Mouse (Mus musculus): Measurements from ENCODE around the gene Reg3b. TPM values are rescaled to one million over a fixed set of nuclear protein-coding genes. Genes with fewer than 3 reads are reported as not detected.
"Not testable (repeated sequence)": the region's sequence is repeated elsewhere in the genome, so short reads cannot be mapped to it uniquely, and the experiment has no call there.

The Reg3b gene
- polyA plus RNA-seq, 1 experiment from 2014 or later, result not detected

DNA sequence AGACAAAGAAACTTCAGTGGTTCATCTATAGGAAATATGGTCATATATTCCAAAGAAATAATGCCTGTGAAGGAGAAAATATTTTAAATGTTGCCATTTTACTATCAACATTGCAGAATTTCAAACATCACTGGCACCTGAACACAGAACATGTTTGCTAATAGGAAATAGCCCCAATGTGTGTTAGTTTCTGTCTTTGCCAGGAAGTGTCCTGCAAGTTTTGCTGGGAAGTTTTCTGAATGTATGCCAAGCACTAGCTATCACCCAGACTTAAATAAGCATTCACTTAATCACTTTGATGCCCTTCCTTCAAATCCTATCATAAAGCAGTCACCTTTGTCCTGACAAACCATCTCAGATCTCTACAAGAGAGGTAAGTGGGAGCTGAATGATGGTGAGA lies 10.0 kb downstream of the Reg3b start, which contains the start of gene Reg3a:
Reg3a (plus strand) TSS at position 301 of the 400 bp plus-strand sequence.
- H3K27me3 ChIP-seq (ENCODE audit: control insufficient read depth, insufficient read depth, low read length), result no peaks in the 10 kb centered on the region
- H3K4me2 ChIP-seq (ENCODE audit: low read depth, low read length), result no peak within 1 kb of the TSS
- H3K9ac ChIP-seq (replicated peaks; ENCODE audit: low read length), result no peak within 1 kb of the TSS
- H3K4me3 ChIP-seq (ENCODE audit: low read depth, low read length), result no peak within 1 kb of the TSS
- no peak within 1 kb of the TSS for H3K27ac ChIP-seq (replicated peaks; ENCODE audit: low read depth, low read length)
- H3K36me3 ChIP-seq (replicated peaks; ENCODE audit: control insufficient read depth, insufficient read depth, low read depth, low read length), result no peaks in the 10 kb centered on the region
- ATAC-seq (replicated peaks; ENCODE audit: insufficient number of reproducible peaks, low FRiP score, low TSS enrichment, low read depth), result no peak
- no peaks in the 10 kb centered on the region for H3K9me3 ChIP-seq (replicated peaks; ENCODE audit: control insufficient read depth, low read length)
- no peaks in the 10 kb centered on the region for H3K4me1 ChIP-seq (ENCODE audit: control insufficient read depth, insufficient read depth, low read length)
- no peak for DNase-seq (ENCODE audit: low spot score)

DNA sequence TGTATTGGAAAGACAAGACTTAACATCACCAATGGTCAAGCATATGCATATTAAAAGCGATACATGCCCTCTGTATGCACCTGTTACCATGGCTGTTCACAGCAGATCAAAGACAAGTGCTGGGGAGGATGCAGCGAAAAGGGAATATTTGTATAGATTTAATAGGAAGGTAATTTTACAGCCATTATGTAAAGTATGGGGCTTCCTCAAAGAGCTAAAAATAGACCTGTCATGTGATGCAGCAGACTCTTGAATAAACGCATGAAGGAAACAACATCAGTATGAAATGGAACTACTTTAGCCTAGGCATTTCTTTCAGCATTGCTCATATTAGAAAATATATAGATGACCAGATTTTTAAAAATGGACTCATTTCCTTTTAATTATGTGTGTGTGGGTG lies 15.2 kb downstream of the Reg3b start:
- no peak overlapping the region for H3K9ac ChIP-seq (replicated peaks; ENCODE audit: low read length)
- no peaks in the 10 kb centered on the region for H3K4me1 ChIP-seq (ENCODE audit: control insufficient read depth, insufficient read depth, low read length)
- WGBS, result 84% methylated on average over 3 of the region's 3 CpGs
- no peak overlapping the region for H3K4me3 ChIP-seq (ENCODE audit: low read depth, low read length)
- no peaks in the 10 kb centered on the region for H3K36me3 ChIP-seq (replicated peaks; ENCODE audit: control insufficient read depth, insufficient read depth, low read depth, low read length)
- H3K27me3 ChIP-seq (ENCODE audit: control insufficient read depth, insufficient read depth, low read length), result no peaks in the 10 kb centered on the region
- no peak overlapping the region for H3K4me2 ChIP-seq (ENCODE audit: low read depth, low read length)
- H3K27ac ChIP-seq (replicated peaks; ENCODE audit: low read depth, low read length), result no peak overlapping the region
- ATAC-seq (replicated peaks; ENCODE audit: insufficient number of reproducible peaks, low FRiP score, low TSS enrichment, low read depth) (no peak), DNase-seq (ENCODE audit: low spot score) (no peak)
- no peaks in the 10 kb centered on the region for H3K9me3 ChIP-seq (replicated peaks; ENCODE audit: control insufficient read depth, low read length)

DNA sequence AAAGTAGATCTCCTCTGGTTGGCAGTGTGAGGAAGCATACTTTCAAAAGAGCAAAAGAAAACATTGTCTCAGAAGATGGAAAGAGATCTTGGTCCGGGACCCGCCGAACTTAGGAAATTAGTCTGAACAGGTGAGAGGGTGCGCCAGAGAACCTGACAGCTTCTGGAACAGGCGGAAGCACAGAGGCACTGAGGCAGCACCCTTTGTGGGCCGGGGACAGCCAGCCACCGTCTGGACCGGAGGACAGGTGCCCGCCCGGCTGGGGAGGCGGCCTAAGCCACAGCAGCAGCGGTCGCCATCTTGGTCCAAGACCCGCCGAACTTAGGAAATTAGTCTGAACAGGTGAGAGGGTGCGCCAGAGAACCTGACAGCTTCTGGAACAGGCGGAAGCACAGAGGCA lies 24.9 kb downstream of the Reg3b start, which contains the start of gene Reg2:
Reg2 (plus strand) TSS at position 301 of the 400 bp plus-strand sequence.
- H3K9me3 ChIP-seq (replicated peaks; ENCODE audit: control insufficient read depth, low read length); H3K27ac ChIP-seq (replicated peaks; ENCODE audit: low read depth, low read length); H3K9ac ChIP-seq (replicated peaks; ENCODE audit: low read length); H3K36me3 ChIP-seq (replicated peaks; ENCODE audit: control insufficient read depth, insufficient read depth, low read depth, low read length); H3K27me3 ChIP-seq (ENCODE audit: control insufficient read depth, insufficient read depth, low read length); DNase-seq (ENCODE audit: low spot score); H3K4me1 ChIP-seq (ENCODE audit: control insufficient read depth, insufficient read depth, low read length); H3K4me3 ChIP-seq (ENCODE audit: low read depth, low read length); ATAC-seq (replicated peaks; ENCODE audit: insufficient number of reproducible peaks, low FRiP score, low TSS enrichment, low read depth); H3K4me2 ChIP-seq (ENCODE audit: low read depth, low read length): not testable (repeated sequence)
- WGBS, result 93% methylated on average over 4 of the region's 17 CpGs

DNA sequence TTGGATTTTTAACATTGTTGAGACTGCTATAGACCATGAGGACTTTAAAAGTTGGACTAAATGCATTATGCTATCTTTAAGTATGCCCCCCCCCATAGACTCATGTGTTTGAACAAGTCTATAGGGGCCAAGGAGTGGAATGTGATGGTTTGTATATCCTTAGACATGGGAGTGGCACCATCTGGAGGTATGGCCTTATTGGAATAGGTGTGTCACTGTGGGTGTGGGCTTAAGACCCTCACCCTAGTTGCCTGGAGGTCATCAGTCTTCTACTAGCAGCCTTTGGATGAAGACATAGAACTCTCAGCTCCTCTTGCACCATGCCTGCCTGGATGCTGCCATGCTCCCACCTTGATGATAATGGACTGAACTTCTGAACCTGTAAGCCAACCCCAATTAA lies 52.0 kb downstream of the Reg3b start, which contains the start of gene Reg1:
Reg1 (plus strand) TSS at position 301 of the 400 bp plus-strand sequence.
- not testable (repeated sequence) for H3K27me3 ChIP-seq (ENCODE audit: control insufficient read depth, insufficient read depth, low read length); ATAC-seq (replicated peaks; ENCODE audit: insufficient number of reproducible peaks, low FRiP score, low TSS enrichment, low read depth); H3K4me2 ChIP-seq (ENCODE audit: low read depth, low read length); H3K4me3 ChIP-seq (ENCODE audit: low read depth, low read length); H3K4me1 ChIP-seq (ENCODE audit: control insufficient read depth, insufficient read depth, low read length); H3K9me3 ChIP-seq (replicated peaks; ENCODE audit: control insufficient read depth, low read length); H3K9ac ChIP-seq (replicated peaks; ENCODE audit: low read length); DNase-seq (ENCODE audit: low spot score); H3K36me3 ChIP-seq (replicated peaks; ENCODE audit: control insufficient read depth, insufficient read depth, low read depth, low read length); H3K27ac ChIP-seq (replicated peaks; ENCODE audit: low read depth, low read length)

Other genes with a start within 250 kb of the Reg3b start
- gene Reg3d, start 8.2 kb downstream of the Reg3b start, polyA plus RNA-seq (2014; fragmentation: Nextera tagmentation; extraction: Ambion mirVana), result not detected in 2 replicates
- not detected in 2 replicates for gene Reg3a, start 10.1 kb downstream of the Reg3b start, polyA plus RNA-seq (2014; fragmentation: Nextera tagmentation; extraction: Ambion mirVana)
- not detected in 2 replicates for gene Reg2, start 25.0 kb downstream of the Reg3b start, polyA plus RNA-seq (2014; fragmentation: Nextera tagmentation; extraction: Ambion mirVana)
- not detected in 2 replicates for gene Reg1, start 52.1 kb downstream of the Reg3b start, polyA plus RNA-seq (2014; fragmentation: Nextera tagmentation; extraction: Ambion mirVana)
- gene Reg3g, start 98.2 kb downstream of the Reg3b start, polyA plus RNA-seq (2014; fragmentation: Nextera tagmentation; extraction: Ambion mirVana), result 0.57 TPM in 1 of 2 replicates, not detected in the other